Mouse (Mus musculus): ENCODE data around the gene Olfr110.
"Not testable (repeated sequence)": the region's sequence is repeated elsewhere in the genome, so short reads cannot be mapped to it uniquely, and the experiment has no call there.

The Olfr110 gene

DNA sequence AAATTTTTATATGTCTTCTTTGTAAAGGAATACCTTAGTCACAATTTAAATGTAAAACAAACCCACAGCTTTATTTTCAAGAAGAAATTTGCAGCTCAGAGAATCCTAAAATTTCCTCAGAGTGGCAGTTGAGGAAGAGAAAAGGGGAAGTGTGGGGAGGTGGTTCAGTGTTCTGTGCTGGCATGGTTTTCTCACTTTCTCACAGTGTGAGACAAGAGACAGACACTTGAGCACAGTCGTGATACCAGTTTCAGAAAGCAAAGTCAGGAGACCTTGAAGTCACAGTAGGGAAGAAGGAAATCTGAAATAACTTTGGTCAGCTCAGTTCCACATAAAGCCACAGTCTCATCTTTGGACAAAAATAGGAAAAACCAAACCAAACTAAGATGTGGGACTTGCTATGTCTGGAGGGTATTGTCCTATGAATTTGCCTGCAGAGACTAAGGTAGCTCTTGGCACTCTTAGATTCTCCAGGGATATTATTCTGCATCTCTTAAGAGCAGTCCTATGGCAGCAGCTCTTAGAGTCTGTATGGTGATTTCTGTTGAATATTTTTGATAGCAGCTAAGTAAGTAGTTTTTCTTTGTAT is at the start of gene Olfr110:
TSS of gene Olfr110 (plus strand) at position 539 of the 589 bp plus-strand sequence.
- peak; percentile 2 for DNase-seq

GRCm38 (mm10) chr17:37445180-37445579 is 47.1 kb upstream of the Olfr110 start, which contains the start of gene Olfr108:
Gene Olfr108, plus strand, starts transcription at chr17:37445480.
- no peak for DNase-seq

GRCm38 (mm10) chr17:37458616-37459015 is 33.7 kb upstream of the Olfr110 start, which contains the start of gene Olfr109:
Gene Olfr109, plus strand, starts transcription at chr17:37458916.
- DNase-seq = no peak

- DNase-seq = no peak
These were observed 8.8 kb upstream of the Olfr110 start, which contains the start of gene H2-M2 for GRCm38 (mm10) chr17:37483452-37483851. Gene H2-M2, minus strand, starts transcription at chr17:37483552.

- no peak for DNase-seq
These were observed 15.5 kb downstream of the Olfr110 start, which contains the start of gene Olfr111 for GRCm38 (mm10) chr17:37507730-37508129. Gene Olfr111, plus strand, starts transcription at chr17:37508030.

GRCm38 (mm10) chr17:37524612-37525011 is 32.3 kb downstream of the Olfr110 start:
- not testable (repeated sequence) for DNase-seq

DNA sequence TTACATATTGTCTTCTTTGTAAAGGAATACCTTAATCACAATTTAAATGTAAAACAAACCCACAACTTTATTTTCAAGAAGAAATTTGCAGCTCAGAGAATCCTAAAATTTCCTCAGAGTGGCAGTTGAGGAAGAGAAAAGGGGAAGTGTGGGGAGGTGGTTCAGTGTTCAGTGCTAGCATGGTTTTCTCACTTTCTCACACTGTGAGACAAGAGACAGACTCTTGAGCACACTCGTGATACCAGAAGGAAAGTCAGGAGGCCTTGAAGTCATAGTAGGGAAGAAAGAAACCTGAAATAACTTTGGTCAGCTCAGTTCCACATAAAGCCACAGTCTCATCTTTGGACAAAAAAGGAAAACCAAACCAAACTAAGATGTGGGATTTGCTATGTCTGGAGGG is 33.2 kb downstream of the Olfr110 start:
- not testable (repeated sequence) for DNase-seq

DNA sequence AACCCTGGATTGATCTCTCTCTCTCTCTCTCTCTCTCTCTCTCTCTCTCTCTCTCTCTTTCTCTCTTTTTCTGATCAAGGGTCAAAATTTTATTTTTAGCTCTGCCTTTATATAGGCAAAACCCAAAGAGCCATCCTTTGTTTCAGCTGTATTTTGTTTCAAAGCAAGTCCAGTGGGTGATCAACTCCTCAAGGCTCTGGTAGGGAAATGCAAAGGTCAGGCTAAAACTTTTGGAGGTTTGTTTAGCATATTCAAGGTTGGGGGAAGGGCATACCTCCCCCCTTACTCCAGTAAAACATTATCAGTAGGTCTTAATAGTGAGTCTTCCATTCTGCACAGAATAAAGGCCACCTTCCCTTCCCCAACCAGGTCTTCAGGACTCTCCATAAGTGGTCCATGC is 42.9 kb downstream of the Olfr110 start:
- DNase-seq = no peak

DNA sequence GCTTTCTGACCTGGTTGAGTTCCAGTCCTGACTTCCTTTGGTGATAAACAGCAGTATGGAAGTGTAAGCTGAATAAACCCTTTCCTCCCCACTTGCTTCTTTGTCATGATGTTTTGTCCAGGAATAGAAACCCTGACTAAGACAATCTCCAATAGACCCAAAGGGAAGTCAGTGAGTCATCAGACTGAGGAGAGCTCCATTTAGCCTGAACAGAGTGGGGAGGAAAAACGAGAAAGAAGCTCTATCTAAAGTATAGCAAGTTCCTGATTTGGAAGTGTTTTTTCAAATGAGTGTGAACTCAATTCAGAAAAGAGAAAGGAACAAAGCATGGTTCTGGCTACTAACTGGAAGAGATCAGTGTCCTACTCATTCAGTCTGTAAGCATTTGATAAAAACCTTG is 46.1 kb downstream of the Olfr110 start:
- DNase-seq = not testable (repeated sequence)

DNA sequence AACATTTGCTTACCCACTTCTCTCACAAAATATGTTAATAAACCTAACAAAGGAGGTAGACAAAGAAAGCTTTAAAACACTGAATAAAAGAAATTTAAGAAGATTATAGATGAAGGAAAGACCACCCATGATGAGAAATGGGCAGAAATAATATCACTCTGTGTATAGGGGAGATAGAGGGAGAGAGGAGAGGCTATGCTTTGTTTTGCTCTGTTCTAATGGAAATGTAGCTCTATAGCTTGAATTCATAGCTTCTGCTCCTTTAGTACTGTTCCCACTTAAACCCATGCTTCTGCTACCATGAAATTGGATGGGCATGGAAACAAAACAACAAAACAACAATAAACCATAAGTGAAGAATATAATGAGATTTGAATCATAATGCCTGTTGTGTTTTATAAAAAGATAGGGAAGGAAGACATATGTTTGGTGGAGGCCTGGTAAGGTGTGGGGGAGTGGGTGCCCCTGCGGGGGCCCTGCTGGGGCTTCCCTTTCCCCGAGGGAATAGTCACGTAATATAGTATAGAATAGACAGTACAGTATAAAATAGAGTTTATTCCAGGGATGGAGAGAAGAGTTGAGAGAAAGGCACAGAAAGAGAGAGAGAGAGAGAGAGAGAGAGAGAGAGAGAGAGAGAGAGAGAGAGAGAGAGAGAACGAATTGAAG is 49.3 kb downstream of the Olfr110 start:
- no peak for DNase-seq

GRCm38 (mm10) chr17:37543800-37544435 is 51.6 kb downstream of the Olfr110 start:
- no peak for DNase-seq
